ENCODE assay signal across 7 mouse cellular contexts in the genomic region with DNA sequence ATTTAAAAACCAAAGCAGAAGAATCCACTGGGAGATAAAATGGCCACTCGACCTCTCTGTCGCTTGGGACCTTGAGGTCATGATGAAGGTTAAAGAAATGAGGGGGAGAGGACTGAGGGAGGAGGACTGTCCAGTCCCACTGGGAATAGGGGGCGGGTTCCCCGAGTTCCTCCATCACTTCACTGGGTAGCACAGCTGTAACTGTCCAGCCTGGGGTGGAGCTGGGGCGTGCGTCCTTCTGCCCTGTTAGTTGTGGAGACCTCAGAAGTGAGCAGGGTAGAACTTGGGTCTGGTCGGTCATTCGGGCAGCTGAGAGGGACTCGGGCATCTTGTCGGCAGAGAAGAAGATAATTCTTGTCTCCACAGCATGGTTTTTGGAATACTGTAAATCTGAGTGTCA. TPM values are rescaled to one million over a fixed set of nuclear protein-coding genes. Genes with fewer than 3 reads are reported as not detected.
DNase-seq lines count a peak whose midpoint lies in the region; ATAC-seq lines count a peak whose summit lies in the region.

No protein-coding gene starts in this region.

- DNase-seq in neural tube, embryonic 11.5 days (ENCODE audit: low spot score): no peak
- no peak for DNase-seq in neural tube, embryonic 10.5 days (ENCODE audit: extremely low spot score, low spot score)
- DNase-seq in cerebellum, adult 9-10 months: no peak
- no peak for DNase-seq in cerebellum, postnatal 4 days (ENCODE audit: low spot score in 2 of 2)

- no peaks in the 10 kb centered on the region for H3K36me3 ChIP-seq in neural tube, embryonic 11.5 days (ENCODE audit: control insufficient read depth, insufficient read depth, low read length)
- no peaks in the 10 kb centered on the region for H3K36me3 ChIP-seq in forebrain, embryonic 16.5 days (ENCODE audit: control insufficient read depth, insufficient read depth)
- H3K36me3 ChIP-seq in limb, embryonic 13.5 days: no peaks in the 10 kb centered on the region
- H3K36me3 ChIP-seq in stomach, embryonic 15.5 days: no peaks in the 10 kb centered on the region

- peak overlapping the region; percentile 52 for H3K4me3 ChIP-seq in neural tube, embryonic 11.5 days (ENCODE audit: low read depth, low read length)
- H3K4me3 ChIP-seq in forebrain, embryonic 16.5 days (replicated peaks; ENCODE audit: low read length): peak overlapping the region; percentile 68
- peak overlapping the region; percentile 63 for H3K4me3 ChIP-seq in limb, embryonic 13.5 days
- H3K4me3 ChIP-seq in stomach, embryonic 15.5 days (replicated peaks): peak overlapping the region; percentile 59

- no peaks in the 10 kb centered on the region for H3K27me3 ChIP-seq in neural tube, embryonic 11.5 days (ENCODE audit: control insufficient read depth, insufficient read depth, low read length)
- H3K27me3 ChIP-seq in forebrain, embryonic 16.5 days (replicated peaks; ENCODE audit: control insufficient read depth, insufficient read depth, low read length): no peaks in the 10 kb centered on the region
- H3K27me3 ChIP-seq in limb, embryonic 13.5 days: peaks cover 5% of the 10 kb centered on the region; the same call in 1 of the 2 replicates
- H3K27me3 ChIP-seq in stomach, embryonic 15.5 days (replicated peaks): no peaks in the 10 kb centered on the region

- ATAC-seq in neural tube, embryonic 11.5 days (ENCODE audit: insufficient read depth, low FRiP score, low TSS enrichment): no peak
- ATAC-seq in forebrain, embryonic 16.5 days: no peak
- no peak for ATAC-seq in limb, embryonic 13.5 days (ENCODE audit: low FRiP score, low read depth)
- ATAC-seq in stomach, embryonic 15.5 days (ENCODE audit: insufficient read depth, low FRiP score, low read depth): 0 out of 2 replicates have a peak, but pooled peaks have one; percentile 41

- peak overlapping the region; percentile 63 for H3K9ac ChIP-seq in neural tube, embryonic 11.5 days (ENCODE audit: low read length)
- H3K9ac ChIP-seq in forebrain, embryonic 16.5 days (replicated peaks; ENCODE audit: low read depth, low read length): peak overlapping the region; percentile 77
- peak overlapping the region; percentile 73 for H3K9ac ChIP-seq in limb, embryonic 13.5 days
- H3K9ac ChIP-seq in stomach, embryonic 15.5 days: peak overlapping the region; percentile 29; the same call in 1 of the 2 replicates

- H3K9me3 ChIP-seq in neural tube, embryonic 11.5 days (ENCODE audit: control insufficient read depth, low read length): no peaks in the 10 kb centered on the region
- H3K9me3 ChIP-seq in forebrain, embryonic 16.5 days (ENCODE audit: control insufficient read depth, low read length): no peaks in the 10 kb centered on the region
- H3K9me3 ChIP-seq in limb, embryonic 13.5 days: no peaks in the 10 kb centered on the region
- no peaks in the 10 kb centered on the region for H3K9me3 ChIP-seq in stomach, embryonic 15.5 days

- no peaks in the 10 kb centered on the region for H3K4me1 ChIP-seq in neural tube, embryonic 11.5 days (ENCODE audit: control insufficient read depth, insufficient read depth, low read length)
- H3K4me1 ChIP-seq in forebrain, embryonic 16.5 days (replicated peaks; ENCODE audit: control insufficient read depth, insufficient read depth, low read length): peaks cover 7% of the 10 kb centered on the region
- H3K4me1 ChIP-seq in limb, embryonic 13.5 days: 0 out of 2 replicates have a peak, but pooled peaks cover 5% of the 10 kb centered on the region
- no peaks in the 10 kb centered on the region for H3K4me1 ChIP-seq in stomach, embryonic 15.5 days

- peak overlapping the region; percentile 87 for H3K4me2 ChIP-seq in neural tube, embryonic 11.5 days (ENCODE audit: low read depth)
- H3K4me2 ChIP-seq in forebrain, embryonic 16.5 days (ENCODE audit: low read length): peak overlapping the region; percentile 82
- H3K4me2 ChIP-seq in limb, embryonic 13.5 days (replicated peaks): peak overlapping the region; percentile 70
- peak overlapping the region; percentile 75 for H3K4me2 ChIP-seq in stomach, embryonic 15.5 days

- no peak overlapping the region for H3K27ac ChIP-seq in neural tube, embryonic 11.5 days (ENCODE audit: low read depth, low read length)
- H3K27ac ChIP-seq in forebrain, embryonic 16.5 days (ENCODE audit: low read length): no peak overlapping the region
- H3K27ac ChIP-seq in limb, embryonic 13.5 days: no peak overlapping the region; the same call in 1 of the 2 replicates
- H3K27ac ChIP-seq in stomach, embryonic 15.5 days: no peak overlapping the region

- 39% methylated on average over 10 of the region's 10 CpGs for WGBS in neural tube, embryonic 11.5 days
- WGBS in forebrain, embryonic 16.5 days: 25% methylated on average over 10 of the region's 10 CpGs
- 27% methylated on average over 10 of the region's 10 CpGs for WGBS in limb, embryonic 13.5 days
- 21% methylated on average over 10 of the region's 10 CpGs for WGBS in stomach, embryonic 15.5 days

RNA-seq across cellular contexts. Expression of a gene that starts 3.6 kb away (rescaled TPM):
- polyA plus RNA-seq in neural tube, embryonic 11.5 days (2014; fragmentation: Nextera tagmentation; extraction: Ambion mirVana): 0.70 and 1.8 TPM in 2 replicates
- polyA plus RNA-seq in forebrain, embryonic 16.5 days (2015; fragmentation: Nextera tagmentation; extraction: Ambion mirVana): 0.82 and 1.0 TPM in 2 replicates
- polyA plus RNA-seq in limb, embryonic 13.5 days (2015; fragmentation: Nextera tagmentation; extraction: Ambion mirVana): 2.6 and 2.9 TPM in 2 replicates
- 4.8 and 5.0 TPM in 2 replicates for polyA plus RNA-seq in stomach, embryonic 15.5 days (2015; fragmentation: Nextera tagmentation; extraction: Ambion mirVana)

RNA-seq across cellular contexts. Expression of a gene that starts 16.2 kb away (rescaled TPM):
- polyA plus RNA-seq in neural tube, embryonic 11.5 days (2014; fragmentation: Nextera tagmentation; extraction: Ambion mirVana): not detected in 2 replicates
- polyA plus RNA-seq in forebrain, embryonic 16.5 days (2015; fragmentation: Nextera tagmentation; extraction: Ambion mirVana): not detected in 2 replicates
- polyA plus RNA-seq in limb, embryonic 13.5 days (2015; fragmentation: Nextera tagmentation; extraction: Ambion mirVana): not detected in 2 replicates
- not detected in 2 replicates for polyA plus RNA-seq in stomach, embryonic 15.5 days (2015; fragmentation: Nextera tagmentation; extraction: Ambion mirVana)

RNA-seq across cellular contexts. Expression of a gene that starts 21.6 kb away (rescaled TPM):
- not detected in 2 replicates for polyA plus RNA-seq in neural tube, embryonic 11.5 days (2014; fragmentation: Nextera tagmentation; extraction: Ambion mirVana)
- not detected in 2 replicates for polyA plus RNA-seq in forebrain, embryonic 16.5 days (2015; fragmentation: Nextera tagmentation; extraction: Ambion mirVana)
- polyA plus RNA-seq in limb, embryonic 13.5 days (2015; fragmentation: Nextera tagmentation; extraction: Ambion mirVana): 2.2 and 2.6 TPM in 2 replicates
- polyA plus RNA-seq in stomach, embryonic 15.5 days (2015; fragmentation: Nextera tagmentation; extraction: Ambion mirVana): 4.9 and 5.7 TPM in 2 replicates

RNA-seq across cellular contexts. Expression of a gene that starts 45.4 kb away (rescaled TPM):
- not detected in 2 replicates for polyA plus RNA-seq in neural tube, embryonic 11.5 days (2014; fragmentation: Nextera tagmentation; extraction: Ambion mirVana)
- polyA plus RNA-seq in forebrain, embryonic 16.5 days (2015; fragmentation: Nextera tagmentation; extraction: Ambion mirVana): not detected in 2 replicates
- polyA plus RNA-seq in limb, embryonic 13.5 days (2015; fragmentation: Nextera tagmentation; extraction: Ambion mirVana): 0.05 and 0.09 TPM in 2 replicates
- 0.53 and 0.94 TPM in 2 replicates for polyA plus RNA-seq in stomach, embryonic 15.5 days (2015; fragmentation: Nextera tagmentation; extraction: Ambion mirVana)

RNA-seq across cellular contexts. Expression of a gene that starts 51.7 kb away (rescaled TPM):
- 2.6 and 4.5 TPM in 2 replicates for polyA plus RNA-seq in neural tube, embryonic 11.5 days (2014; fragmentation: Nextera tagmentation; extraction: Ambion mirVana)
- 0.53 and 0.95 TPM in 2 replicates for polyA plus RNA-seq in forebrain, embryonic 16.5 days (2015; fragmentation: Nextera tagmentation; extraction: Ambion mirVana)
- 2.9 and 4.2 TPM in 2 replicates for polyA plus RNA-seq in limb, embryonic 13.5 days (2015; fragmentation: Nextera tagmentation; extraction: Ambion mirVana)
- polyA plus RNA-seq in stomach, embryonic 15.5 days (2015; fragmentation: Nextera tagmentation; extraction: Ambion mirVana): 13.3 and 18.1 TPM in 2 replicates
